Mouse (Mus musculus) heart, embryonic 14.5 days (tissue): ENCODE data around the gene Gm5431. TPM values are rescaled to one million over a fixed set of nuclear protein-coding genes. Genes with fewer than 3 reads are reported as not detected.
"Not testable (repeated sequence)": the region's sequence is repeated elsewhere in the genome, so short reads cannot be mapped to it uniquely, and the experiment has no call there.

Source experiments
- ATAC-seq: fragments of 200-750 bp; cut with Nextera tagmentation; 2 replicates; pipeline ENCODE4 v1.8.0; 2017; ENCODE audit warnings: low read depth, moderate TSS enrichment; ENCODE audit not compliant: insufficient number of reproducible peaks, insufficient read depth, low FRiP score
- H3K27ac ChIP-seq, 2 experiments: fragments of 200-500 bp in 1 of 2; fragments of 300-500 bp in 1 of 2; sonication (generic) in 1 of 2; replicated peaks in 1 of 2; 2 replicates each; pipeline ENCODE4 v1.5.1; 2012 to 2014; ENCODE audit warnings: low read depth in 2 of 2, low read length in 2 of 2, control low read depth in 1 of 2, mild to moderate bottlenecking in 1 of 2, mixed read lengths in 1 of 2; ENCODE audit not compliant: control insufficient read depth in 1 of 2, insufficient read depth in 1 of 2
- H3K27me3 ChIP-seq: fragments of 300-500 bp; sonication (generic); 2 replicates; pipeline ENCODE4 v1.6.1; 2014; ENCODE audit warnings: mild to moderate bottlenecking, low read length, control low read depth; ENCODE audit not compliant: control insufficient read depth, insufficient read depth
- H3K36me3 ChIP-seq: fragments of 300-500 bp; sonication (generic); 2 replicates; pipeline ENCODE4 v1.6.1; 2014; ENCODE audit warnings: mild to moderate bottlenecking, control low read depth, low read length, mixed read lengths; ENCODE audit not compliant: control insufficient read depth, insufficient read depth
- H3K4me1 ChIP-seq, 2 experiments: fragments of 200-500 bp in 1 of 2; fragments of 300-500 bp in 1 of 2; sonication (generic) in 1 of 2; 2 replicates each; pipeline ENCODE4 v1.6.1; 2012 to 2014; ENCODE audit warnings: low read length in 2 of 2, control low read depth in 1 of 2, mixed read lengths in 1 of 2; ENCODE audit not compliant: control insufficient read depth in 2 of 2, insufficient read depth in 2 of 2
- H3K4me2 ChIP-seq: fragments of 300-500 bp; sonication (generic); 2 replicates; pipeline ENCODE4 v1.6.1; 2014; ENCODE audit warnings: mild to moderate bottlenecking, low read length
- H3K4me3 ChIP-seq, 2 experiments: fragments of 200-500 bp in 1 of 2; fragments of 300-500 bp in 1 of 2; sonication (generic) in 1 of 2; 2 replicates each; pipeline ENCODE4 v1.5.1; 2012 to 2014; ENCODE audit warnings: low read length in 2 of 2, mild to moderate bottlenecking in 2 of 2, control low read depth in 1 of 2, low read depth in 1 of 2, moderate library complexity in 1 of 2; ENCODE audit not compliant: control insufficient read depth in 1 of 2, insufficient read depth in 1 of 2
- H3K9ac ChIP-seq: fragments of 300-500 bp; sonication (generic); 2 replicates; pipeline ENCODE4 v1.6.1; 2014; ENCODE audit warnings: mild to moderate bottlenecking, low read length
- H3K9me3 ChIP-seq: fragments of 300-500 bp; sonication (generic); 2 replicates; pipeline ENCODE4 v1.6.1; 2016; ENCODE audit warnings: low read length, control low read depth; ENCODE audit not compliant: control insufficient read depth
- WGBS: fragments of 180-500 bp; shearing (Covaris S2); extraction: QIAGEN DNeasy Blood & Tissue Kit; methylation state at CpG from one replicate; pipeline ENCODE4 v1.1.7; 2014; 5-methylcytosine and 5-hydroxymethylcytosine counted together
- polyA plus RNA-seq: library from polyadenylated mRNA; unstranded; fragments of >200 nt; fragmentation: Nextera tagmentation; extraction: Ambion mirVana; gene quantifications from 2 replicates; pipeline ENCODE4 v1.2.1, GENCODE M21; 2014

Gm5431 gene
- polyA plus RNA-seq: 0.30 TPM in 1 of 2 replicates, not detected in the other

DNA sequence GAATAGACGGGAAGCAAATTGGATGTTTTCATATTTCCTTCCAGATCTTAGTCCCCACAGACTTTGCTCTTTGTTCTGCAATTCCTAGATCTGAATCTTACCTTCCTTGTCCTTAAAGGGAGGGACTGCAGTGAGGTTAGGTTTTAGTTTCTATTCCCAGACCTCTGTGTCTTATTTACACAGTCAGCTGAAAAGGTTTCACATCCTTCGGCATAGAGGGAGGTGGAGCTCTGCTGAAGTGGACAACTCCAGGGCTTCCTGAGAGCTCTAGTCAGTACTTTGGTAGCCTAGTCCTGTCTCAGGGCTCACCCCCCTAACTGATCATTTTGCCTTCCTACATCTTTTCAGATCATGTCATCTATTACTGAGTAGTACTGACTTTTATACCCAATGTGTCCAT lies at the start of gene Gm5431:
Gene Gm5431, minus strand, starts transcription at position 194 of the 400 bp plus-strand sequence.
- H3K9me3 ChIP-seq: no peaks in the 10 kb centered on the region
- H3K36me3 ChIP-seq: no peaks in the 10 kb centered on the region
- no peak within 1 kb of the TSS for H3K4me3 ChIP-seq
- ATAC-seq: no peak
- no peak within 1 kb of the TSS for H3K9ac ChIP-seq
- no peaks in the 10 kb centered on the region for H3K4me1 ChIP-seq
- no peaks in the 10 kb centered on the region for H3K27me3 ChIP-seq
- H3K27ac ChIP-seq: no peak within 1 kb of the TSS
- no peak within 1 kb of the TSS for H3K4me2 ChIP-seq
- WGBS: 57% methylated on average over 2 of the region's 2 CpGs

DNA sequence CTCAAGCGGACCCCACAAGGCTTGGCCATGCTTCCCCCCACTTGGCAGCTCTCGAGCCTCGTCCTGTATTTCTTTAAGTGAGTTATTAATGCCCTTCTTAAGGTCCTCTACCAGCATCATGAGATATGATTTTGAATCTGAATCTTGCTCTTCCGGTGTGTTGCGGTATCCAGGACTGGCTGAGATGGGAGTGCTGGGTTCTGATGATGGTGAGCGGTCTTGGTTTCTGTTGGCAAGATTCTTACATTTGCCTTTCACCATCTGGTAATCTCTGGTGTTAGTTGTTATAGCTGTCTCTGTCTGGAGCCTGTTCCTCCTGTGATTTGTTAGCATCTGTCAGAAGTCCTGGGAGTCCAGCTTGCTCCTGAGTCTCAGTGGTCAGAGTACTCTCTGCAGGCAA lies 44.1 kb upstream of the Gm5431 start, which contains the start of gene Psme2b:
Gene Psme2b, minus strand, starts transcription at position 101 of the 400 bp plus-strand sequence.
- H3K27ac ChIP-seq, H3K9ac ChIP-seq, H3K27me3 ChIP-seq, H3K4me3 ChIP-seq, H3K36me3 ChIP-seq, ATAC-seq, H3K4me1 ChIP-seq, H3K9me3 ChIP-seq, H3K4me2 ChIP-seq: not testable (repeated sequence)
- WGBS: 95% methylated on average over 6 of the region's 6 CpGs

DNA sequence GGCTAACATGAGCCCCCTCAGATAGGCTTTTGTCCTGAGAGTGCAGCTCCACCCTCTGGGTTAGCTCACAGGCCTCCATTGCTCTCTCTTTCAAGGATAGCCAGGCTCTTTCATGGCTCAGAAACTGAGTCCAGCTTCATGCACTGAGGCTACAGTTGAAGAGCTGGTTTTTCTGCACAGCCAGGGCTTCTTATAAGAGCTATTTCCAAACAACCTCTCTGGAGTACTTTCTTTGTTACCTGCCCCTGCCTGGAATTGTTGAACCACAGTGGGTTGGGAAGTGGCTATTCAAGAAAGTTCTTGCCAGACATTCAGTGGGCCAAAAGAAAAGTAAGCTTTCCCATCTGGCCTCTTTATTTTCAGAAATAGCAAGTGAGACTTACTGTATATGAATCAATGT lies 37.3 kb upstream of the Gm5431 start:
- not testable (repeated sequence) for H3K9ac ChIP-seq, H3K36me3 ChIP-seq, H3K9me3 ChIP-seq, H3K4me2 ChIP-seq, H3K4me1 ChIP-seq, H3K27ac ChIP-seq, H3K4me3 ChIP-seq, ATAC-seq, H3K27me3 ChIP-seq

DNA sequence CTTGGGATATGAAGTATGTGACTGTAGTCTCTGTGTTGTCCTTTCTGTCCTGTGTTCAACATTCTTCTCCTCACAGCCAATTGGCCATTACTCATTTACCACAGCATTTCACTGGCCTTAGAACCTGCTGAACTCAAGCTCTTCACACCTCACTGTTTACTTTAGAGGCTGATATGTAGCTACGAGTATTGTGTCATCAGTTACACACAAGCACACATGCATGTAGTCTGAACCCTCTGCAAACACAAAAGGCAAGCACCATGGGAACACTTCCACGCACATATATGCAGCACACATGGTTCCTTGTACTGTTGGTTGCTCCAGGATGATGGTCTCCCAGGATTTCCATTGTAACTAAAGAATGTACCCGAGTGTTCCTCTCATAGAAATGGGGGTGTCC lies 33.3 kb upstream of the Gm5431 start:
- WGBS: no CpG with 5 or more reads among the region's 3 CpGs

DNA sequence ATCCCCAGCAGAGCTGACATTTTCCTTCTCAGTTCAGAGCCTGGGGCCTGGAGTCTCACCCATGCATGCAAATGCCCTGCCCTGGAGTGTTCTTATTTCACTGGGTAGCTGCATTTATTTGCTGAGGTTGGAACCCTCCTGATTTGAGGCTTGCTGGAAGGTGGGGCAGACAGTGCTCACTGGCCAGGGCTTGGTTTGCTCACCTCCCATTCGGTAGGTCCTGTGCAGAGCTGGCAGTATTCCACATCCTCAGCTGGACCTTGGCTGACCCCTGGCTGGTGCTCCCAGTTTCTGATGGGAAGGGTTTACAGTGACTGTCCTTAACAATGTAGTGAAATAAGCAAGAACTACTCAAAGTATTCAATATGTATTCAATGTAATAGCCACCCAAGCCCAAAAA lies 31.9 kb upstream of the Gm5431 start:
- H3K4me2 ChIP-seq, H3K27me3 ChIP-seq, H3K9ac ChIP-seq, H3K36me3 ChIP-seq, H3K4me1 ChIP-seq, H3K4me3 ChIP-seq, H3K9me3 ChIP-seq, ATAC-seq, H3K27ac ChIP-seq: not testable (repeated sequence)
- 50% methylated on average over 1 of the region's 1 CpGs for WGBS

More for the DNA sequence above, 33.3 kb upstream of the Gm5431 start:
- not testable (repeated sequence) for H3K9ac ChIP-seq, H3K27me3 ChIP-seq, H3K9me3 ChIP-seq, H3K36me3 ChIP-seq, ATAC-seq, H3K27ac ChIP-seq, H3K4me2 ChIP-seq, H3K4me3 ChIP-seq, H3K4me1 ChIP-seq

DNA sequence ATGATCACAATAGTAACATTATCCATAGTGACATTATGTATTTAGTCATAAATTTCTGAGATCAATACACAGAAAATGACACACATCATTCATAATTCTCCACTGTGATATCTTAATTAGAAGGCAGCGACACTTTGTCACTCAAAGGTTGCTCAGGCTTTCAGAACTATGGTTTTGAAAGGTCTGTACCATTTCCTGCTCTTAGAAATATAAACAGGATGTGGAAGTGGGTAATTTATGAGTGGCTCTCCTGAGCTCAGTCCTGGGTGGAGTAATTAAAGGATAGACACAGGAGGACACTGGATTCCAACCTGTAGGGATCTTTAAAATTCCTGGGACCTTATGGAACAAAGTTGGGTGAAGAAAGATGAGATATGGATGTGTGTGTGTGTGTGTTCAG lies 31.4 kb upstream of the Gm5431 start:
- 52% methylated on average over 1 of the region's 1 CpGs for WGBS
- not testable (repeated sequence) for H3K27ac ChIP-seq, H3K4me1 ChIP-seq, ATAC-seq, H3K36me3 ChIP-seq, H3K9ac ChIP-seq, H3K4me2 ChIP-seq, H3K27me3 ChIP-seq, H3K9me3 ChIP-seq, H3K4me3 ChIP-seq

DNA sequence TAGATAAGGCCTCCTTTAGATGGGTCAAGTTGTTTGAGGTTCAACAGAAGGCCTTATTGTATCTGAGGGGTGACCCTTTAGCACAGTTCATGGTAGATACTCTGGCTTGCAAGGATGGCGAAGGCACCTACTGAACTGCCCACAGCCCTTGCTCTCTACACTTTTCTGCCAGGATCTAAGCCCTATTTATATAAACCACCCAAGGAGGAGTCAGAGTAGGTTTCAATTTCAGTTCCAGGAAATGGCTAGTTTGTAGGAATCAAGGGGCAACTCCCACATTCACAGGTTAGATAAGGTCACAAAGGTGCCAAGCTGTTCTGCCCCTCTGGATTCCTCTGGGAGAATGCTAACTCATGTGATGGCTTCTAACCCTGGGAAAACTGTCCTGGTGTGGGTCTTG lies 26.1 kb upstream of the Gm5431 start:
- H3K9ac ChIP-seq, ATAC-seq, H3K27me3 ChIP-seq, H3K4me2 ChIP-seq, H3K36me3 ChIP-seq, H3K9me3 ChIP-seq, H3K4me3 ChIP-seq, H3K27ac ChIP-seq, H3K4me1 ChIP-seq: not testable (repeated sequence)
- 94% methylated on average over 1 of the region's 1 CpGs for WGBS

DNA sequence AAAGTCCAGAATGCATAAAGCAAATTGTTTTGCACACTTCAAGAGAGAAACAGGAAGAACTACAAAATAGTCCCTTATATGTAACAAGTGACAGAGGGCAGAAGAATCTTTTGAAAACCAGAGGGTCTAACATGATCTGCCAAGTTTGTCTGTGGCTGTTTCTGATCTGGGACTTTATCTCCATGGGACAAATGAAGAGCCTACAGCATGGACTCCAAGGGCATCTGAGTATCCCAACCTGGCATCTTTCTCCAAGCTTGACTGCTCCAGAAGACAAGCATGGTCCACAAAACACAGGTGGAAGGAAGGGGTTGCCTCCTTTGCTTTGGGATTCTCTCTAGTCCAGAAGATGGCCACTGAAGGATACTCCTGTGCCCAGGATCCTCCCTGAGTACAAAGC lies 24.4 kb upstream of the Gm5431 start:
- not testable (repeated sequence) for H3K9ac ChIP-seq, H3K4me1 ChIP-seq, ATAC-seq, H3K4me3 ChIP-seq, H3K4me2 ChIP-seq, H3K36me3 ChIP-seq, H3K27me3 ChIP-seq, H3K9me3 ChIP-seq, H3K27ac ChIP-seq
